Comparison of ENCODE assay signal across 12 mouse cellular contexts in the genomic region with DNA sequence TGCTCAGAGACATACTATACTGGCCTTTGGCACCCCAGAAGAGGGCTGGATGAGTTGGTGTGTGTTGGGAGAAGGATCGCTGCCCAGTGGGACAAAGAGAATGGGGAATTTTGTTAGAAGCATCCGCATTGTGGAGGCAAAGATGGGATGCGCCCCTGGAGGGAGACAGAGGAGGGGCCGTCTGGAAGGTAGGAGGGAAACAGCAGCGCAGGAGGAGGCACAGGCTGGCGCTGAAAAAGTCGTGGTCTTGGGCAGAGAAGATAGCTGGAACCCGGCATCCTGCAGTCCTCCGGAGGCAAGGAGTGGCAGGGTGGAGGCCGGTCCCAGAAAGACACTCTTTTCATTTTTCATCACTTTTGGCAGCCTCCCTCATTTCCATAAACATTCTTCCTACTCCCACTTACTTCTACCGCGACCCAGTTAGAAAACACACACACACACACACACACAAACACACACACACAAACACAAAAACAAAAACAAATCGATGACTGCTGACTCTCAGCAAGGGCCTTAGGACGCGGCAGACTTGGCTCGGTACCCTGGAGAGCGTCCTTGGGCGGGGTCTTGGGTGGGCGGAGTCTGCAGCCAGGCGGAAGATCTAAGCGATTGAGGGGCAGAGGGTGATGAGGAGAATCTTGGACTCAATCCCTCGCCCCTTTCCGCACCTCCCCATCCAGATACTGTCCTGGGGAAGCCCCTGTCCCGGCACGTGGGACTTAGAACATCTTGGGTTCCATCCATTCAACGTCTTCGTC. TPM values are rescaled to one million over a fixed set of nuclear protein-coding genes. Genes with fewer than 3 reads are reported as not detected.
A peak's percentile ranks its signal among the peaks of the same experiment; 100 is the strongest.
DNase-seq lines count a peak whose midpoint lies in the region; ATAC-seq and TF ChIP-seq lines count a peak whose summit lies in the region.
"Had no signal": no experiment of that assay in that cellular context is flagged by ENCODE, and none has a peak within 500 bp of the region (broad histone marks: within the 10 kb centered on the region; RNA-seq: fewer than 3 reads in every experiment).

No protein-coding gene starts in this region.

- H3K79me2 ChIP-seq in MEL (ENCODE audit: control insufficient read depth, insufficient read depth, low read length, poor library complexity): no peaks in the 10 kb centered on the region

- TF ChIP-seq POLR2A in MEL (IDR thresholded peaks at IDR 0.05; ENCODE audit: control insufficient read depth in 1 of 2, insufficient read depth in 1 of 2, low read depth in 1 of 2, low read length in 2 of 2, poor library complexity in 1 of 2): no peak

- no peak overlapping the region for H3K4me3 ChIP-seq in MEL (ENCODE audit: control insufficient read depth in 1 of 2, insufficient read depth in 1 of 2, low read depth in 2 of 2, low read length in 2 of 2)
- peak overlapping the region; percentile 22; the same call in 1 of the 2 replicates for H3K4me3 ChIP-seq in forebrain, embryonic 10.5 days
- H3K4me3 ChIP-seq: embryonic facial prominence, embryonic 13.5 days; liver, embryonic 15.5 days had no signal

- peaks cover 3 to 10% of the 10 kb centered on the region in 2 experiments; a peak in 3 of 4 replicates for H3K4me1 ChIP-seq in MEL (ENCODE audit: control insufficient read depth in 1 of 2, insufficient read depth in 2 of 2, low read length in 2 of 2)
- peaks cover 57% of the 10 kb centered on the region for H3K4me1 ChIP-seq in forebrain, embryonic 10.5 days

- ATAC-seq in activated CD4-positive, CD25-positive, alpha-beta regulatory T cell, adult 4 months: no peak

- H3K27me3 ChIP-seq in MEL (ENCODE audit: control insufficient read depth in 1 of 2, insufficient read depth in 2 of 2, low read length in 2 of 2): no peaks in the 10 kb centered on the region
- peaks cover 56% of the 10 kb centered on the region for H3K27me3 ChIP-seq in forebrain, embryonic 10.5 days (ENCODE audit: poor library complexity, severe bottlenecking)

- peaks cover 0 to 3% of the 10 kb centered on the region in 2 experiments; a peak in 2 of 4 replicates for H3K36me3 ChIP-seq in MEL (ENCODE audit: control insufficient read depth in 1 of 2, insufficient read depth in 2 of 2, low read length in 2 of 2)
- H3K36me3 ChIP-seq in forebrain, embryonic 10.5 days (replicated peaks): no peaks in the 10 kb centered on the region
- H3K36me3 ChIP-seq: embryonic facial prominence, embryonic 13.5 days; liver, embryonic 15.5 days had no signal

- TF ChIP-seq RAD21 in MEL (IDR thresholded peaks at IDR 0.05; ENCODE audit: low read depth, low read length): no peak

- intact Hi-C loops in left cerebral cortex, postnatal 25 days (cut with DNase I): no loop called here
- intact Hi-C loops in left cerebral cortex, postnatal 10 days (cut with DNase I): no loop called here

- H3K9me3 ChIP-seq in MEL (replicated peaks; ENCODE audit: insufficient read depth, low read length): no peaks in the 10 kb centered on the region
- H3K9me3 ChIP-seq in forebrain, embryonic 10.5 days: no peaks in the 10 kb centered on the region
- H3K9me3 ChIP-seq: embryonic facial prominence, embryonic 13.5 days; liver, embryonic 15.5 days had no signal

- DNase-seq in left cerebral cortex, postnatal 25 days (ENCODE audit: low spot score in 2 of 2): peak; percentile 44 to 68
- DNase-seq in left cerebral cortex, postnatal 10 days (ENCODE audit: extremely low spot score in 1 of 2, low spot score in 2 of 2): no peak
- DNase-seq in MEL (ENCODE audit: low read depth, low spot score): peak; percentile 60
- peak; percentile 41 for DNase-seq in forebrain, embryonic 10.5 days (ENCODE audit: extremely low spot score, low spot score)
- peak; percentile 61 for DNase-seq in mesoderm, embryonic 11.5 days (ENCODE audit: low read depth, low spot score)
- DNase-seq in adrenal gland, adult (ENCODE audit: inconsistent age in 2 of 2, low spot score in 1 of 2): no peak
- no peak for DNase-seq in urinary bladder, adult 2 months (ENCODE audit: low spot score)
- DNase-seq: heart, postnatal 4 days had no signal

- TF ChIP-seq EP300 in MEL (IDR thresholded peaks at IDR 0.05; ENCODE audit: low read depth in 1 of 2, low read length in 2 of 2): no peak

- H3K9ac ChIP-seq in MEL (ENCODE audit: control insufficient read depth, low read depth, low read length, poor library complexity, severe bottlenecking): no peak overlapping the region
- H3K9ac ChIP-seq: embryonic facial prominence, embryonic 13.5 days; liver, embryonic 15.5 days had no signal

- H3K27ac ChIP-seq in MEL (ENCODE audit: control insufficient read depth, low read depth, low read length): no peak overlapping the region
- no peak overlapping the region for H3K27ac ChIP-seq in forebrain, embryonic 10.5 days
- H3K27ac ChIP-seq: embryonic facial prominence, embryonic 13.5 days; liver, embryonic 15.5 days had no signal

- no peak for TF ChIP-seq CTCF in MEL (IDR thresholded peaks at IDR 0.05 in 2 of 3, conservative IDR thresholded peaks at IDR 0.05 in 1 of 3; ENCODE audit: control insufficient read depth in 1 of 3, insufficient read depth in 1 of 3, low read depth in 2 of 3, low read length in 3 of 3, poor library complexity in 1 of 3, severe bottlenecking in 1 of 3)

- WGBS in forebrain, embryonic 10.5 days: 5% methylated on average over 27 of the region's 27 CpGs

TF ChIP-seq in MEL, 35 proteins besides CTCF, POLR2A, EP300 and RAD21:
- TF ChIP-seq CHD1 (IDR thresholded peaks at IDR 0.05; ENCODE audit: low read depth, low read length) (no peak), ZKSCAN1 (IDR thresholded peaks at IDR 0.05; ENCODE audit: low read depth, low read length) (no peak)

RNA-seq across cellular contexts. Expression of a gene that starts 2.3 kb away (rescaled TPM):
- total RNA-seq in left cerebral cortex, postnatal 25 days (2021): 100 to 1,000 TPM; 377 to 383 TPM
- total RNA-seq in left cerebral cortex, postnatal 10 days (2021): 100 to 1,000 TPM; 294 to 295 TPM
- total RNA-seq in MEL (2012; rRNA removed): 0.59 and 0.62 TPM in 2 replicates
- under 1 TPM in 1 of 2 experiments, not detected in 1; 0.11 TPM for polyA plus RNA-seq in MEL (2012; ENCODE audit: insufficient read depth in 1 of 2, insufficient read length in 2 of 2, low read depth in 1 of 2, low replicate concordance in 2 of 2, missing spikeins in 1 of 2)
- polyA plus RNA-seq in forebrain, embryonic 10.5 days (2016; fragmentation: Nextera tagmentation; extraction: Ambion mirVana): 16.2 and 16.3 TPM in 2 replicates
- 30.4 and 53.1 TPM in 2 replicates for polyA plus RNA-seq in urinary bladder, adult 2 months (2012; rRNA removed)
- 10 to 100 TPM; 13.4 to 18.5 TPM for polyA plus RNA-seq in activated CD4-positive, CD25-positive, alpha-beta regulatory T cell, adult 4 months (2017; shearing (Covaris generic))

RNA-seq across cellular contexts. Expression of a gene that starts 8.5 kb away (rescaled TPM):
- not detected for total RNA-seq in left cerebral cortex, postnatal 25 days (2021)
- total RNA-seq in left cerebral cortex, postnatal 10 days (2021): 1 to 10 TPM; 1.1 to 1.8 TPM
- not detected in 2 replicates for total RNA-seq in MEL (2012; rRNA removed)
- polyA plus RNA-seq in MEL (2012; ENCODE audit: insufficient read depth in 1 of 2, insufficient read length in 2 of 2, low read depth in 1 of 2, low replicate concordance in 2 of 2, missing spikeins in 1 of 2): 1 to 10 TPM in 1 of 2 experiments, not detected in 1; 1.2 TPM
- not detected in 2 replicates for polyA plus RNA-seq in forebrain, embryonic 10.5 days (2016; fragmentation: Nextera tagmentation; extraction: Ambion mirVana)
- polyA plus RNA-seq in urinary bladder, adult 2 months (2012; rRNA removed): 1.5 TPM in 1 of 2 replicates, not detected in the other
- polyA plus RNA-seq in activated CD4-positive, CD25-positive, alpha-beta regulatory T cell, adult 4 months (2017; shearing (Covaris generic)): 10 to 100 TPM; 15.9 to 22.1 TPM
- polyA plus RNA-seq: liver, embryonic 15.5 days; spleen, adult 2 months had no signal

Comparison
In these comparisons a context has a peak if more than half of its experiments do, and no peak if none do; other contexts are left out.
1. DNase-seq: peak in left cerebral cortex, postnatal 25 days (2 of 2), MEL (single experiment), forebrain, embryonic 10.5 days (single experiment) and mesoderm, embryonic 11.5 days (single experiment); none in left cerebral cortex, postnatal 10 days (0 of 2), adrenal gland, adult (0 of 2) and urinary bladder, adult 2 months (single experiment).
2. RNA of a gene that starts 2.3 kb away (polyA plus RNA-seq): 30.4 to 53.1 TPM in urinary bladder, adult 2 months, 13.4 to 18.5 TPM in activated CD4-positive, CD25-positive, alpha-beta regulatory T cell, adult 4 months and 16.2 to 16.3 TPM in forebrain, embryonic 10.5 days; 0.11 TPM in MEL; every median in the first group is over 10 times any median in the second.